Mouse (Mus musculus) liver, embryonic 11.5 days (tissue): Measurements from ENCODE around the gene Neu3. TPM values are rescaled to one million over a fixed set of nuclear protein-coding genes. Genes with fewer than 3 reads are reported as not detected.
A peak's percentile ranks its signal among the peaks of the same experiment; 100 is the strongest.

ENCODE experiments used
- ATAC-seq: fragments of 200-750 bp; cut with Nextera tagmentation; replicated peaks from 2 replicates; pipeline ENCODE4 v1.8.0; 2017; ENCODE audit warnings: moderate number of reproducible peaks, mild to moderate bottlenecking, moderate TSS enrichment, moderate library complexity; ENCODE audit not compliant: low FRiP score
- DNase-seq: peaks from one replicate; pipeline ENCODE4 v3.0.0-alpha.2; 2017; ENCODE audit warnings: low spot score
- H3K27ac ChIP-seq: fragments of 300-500 bp; sonication (generic); 2 replicates; pipeline ENCODE4 v1.5.1; 2014; ENCODE audit warnings: mild to moderate bottlenecking, low read depth, low read length, control low read depth
- H3K27me3 ChIP-seq: fragments of 300-500 bp; sonication (generic); replicated peaks from 2 replicates; pipeline ENCODE4 v1.6.1; 2014; ENCODE audit warnings: low read length, mixed read lengths; ENCODE audit not compliant: control insufficient read depth, insufficient read depth
- H3K36me3 ChIP-seq: fragments of 300-500 bp; sonication (generic); 2 replicates; pipeline ENCODE4 v1.6.1; 2014; ENCODE audit warnings: mild to moderate bottlenecking, low read length, moderate library complexity, mixed read lengths; ENCODE audit not compliant: control insufficient read depth, insufficient read depth
- H3K4me1 ChIP-seq: fragments of 300-500 bp; sonication (generic); replicated peaks from 2 replicates; pipeline ENCODE4 v1.6.1; 2014; ENCODE audit warnings: low read length, mixed read lengths; ENCODE audit not compliant: control insufficient read depth, insufficient read depth
- H3K4me2 ChIP-seq: fragments of 300-500 bp; sonication (generic); 2 replicates; pipeline ENCODE4 v1.6.1; 2014; ENCODE audit warnings: mild to moderate bottlenecking, control low read depth, moderate library complexity
- H3K4me3 ChIP-seq: fragments of 300-500 bp; sonication (generic); 2 replicates; pipeline ENCODE4 v1.5.1; 2014; ENCODE audit warnings: low read depth, low read length, control low read depth
- H3K9ac ChIP-seq: fragments of 300-500 bp; sonication (generic); 2 replicates; pipeline ENCODE4 v1.6.1; 2014; ENCODE audit warnings: low read depth, low read length, control low read depth
- H3K9me3 ChIP-seq: fragments of 300-500 bp; sonication (generic); 2 replicates; pipeline ENCODE4 v1.6.1; 2016; ENCODE audit warnings: low read length, inconsistent platforms, mixed read lengths; ENCODE audit not compliant: control insufficient read depth
- WGBS: fragments of 180-500 bp; shearing (Covaris S2); extraction: QIAGEN DNeasy Blood & Tissue Kit; methylation state at CpG from one replicate; pipeline ENCODE4 v1.1.7; 2014; 5-methylcytosine and 5-hydroxymethylcytosine counted together
- polyA plus RNA-seq: library from polyadenylated mRNA; unstranded; fragments of >200 nt; fragmentation: Nextera tagmentation; extraction: Ambion mirVana; gene quantifications from 2 replicates; pipeline ENCODE4 v1.2.1, GENCODE M21; 2014

The Neu3 gene
- polyA plus RNA-seq, result 5.4 and 5.9 TPM in 2 replicates

DNA sequence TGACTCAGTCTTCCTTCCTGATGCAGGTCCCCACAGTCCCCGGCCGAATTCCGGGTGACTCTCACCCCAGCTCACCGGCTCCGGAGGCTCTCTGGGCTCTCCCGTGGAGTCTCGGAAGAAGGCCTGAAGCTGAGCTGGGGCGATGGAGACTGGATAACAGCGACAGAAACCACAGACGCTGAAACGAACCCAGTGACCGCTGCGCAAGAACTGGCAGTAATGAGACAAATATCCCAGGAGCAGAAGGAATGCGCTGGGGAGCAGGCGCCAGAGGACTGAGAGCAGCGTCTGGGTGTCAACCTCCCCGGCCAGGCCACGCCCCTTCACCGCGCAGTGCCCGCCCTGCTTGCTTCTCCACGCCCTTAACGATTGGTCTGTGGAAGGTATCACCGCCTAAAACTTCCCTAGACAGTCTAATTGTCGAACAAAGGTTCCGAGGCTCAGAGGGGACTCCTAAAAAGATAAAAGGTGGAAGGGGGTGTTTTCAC lies at the start of gene Neu3:
Gene Neu3 (minus strand): TSS at position 335 of the 488 bp plus-strand sequence.
- Histone ChIP-seq H3K27ac (peak within 1 kb of the TSS; percentile 83), H3K4me2 (peak within 1 kb of the TSS; percentile 72), H3K4me3 (peak within 1 kb of the TSS; percentile 75), H3K4me1 (peaks cover 36% of the 10 kb centered on the region), H3K36me3 (no peaks in the 10 kb centered on the region), H3K9ac (peak within 1 kb of the TSS; percentile 81), H3K27me3 (no peaks in the 10 kb centered on the region), H3K9me3 (no peaks in the 10 kb centered on the region)
- peak; percentile 90 for DNase-seq
- ATAC-seq, result peak; percentile 92
- under 1% methylated on average over 26 of the region's 26 CpGs for WGBS

GRCm38 (mm10) chr7:99876345-99876744 lies 48.1 kb upstream of the Neu3 start:
- Histone ChIP-seq H3K27ac (no peak overlapping the region), H3K36me3 (no peaks in the 10 kb centered on the region), H3K9ac (no peak overlapping the region), H3K4me2 (no peak overlapping the region), H3K27me3 (no peaks in the 10 kb centered on the region), H3K4me3 (no peak overlapping the region), H3K4me1 (no peaks in the 10 kb centered on the region), H3K9me3 (no peaks in the 10 kb centered on the region)
- WGBS, result 4% methylated on average over 3 of the region's 3 CpGs
- peak; percentile 73 for DNase-seq
- ATAC-seq, result no peak

- Histone ChIP-seq H3K9ac (no peak overlapping the region), H3K27me3 (no peaks in the 10 kb centered on the region), H3K4me3 (no peak overlapping the region), H3K4me2 (no peak overlapping the region), H3K36me3 (no peaks in the 10 kb centered on the region), H3K27ac (no peak overlapping the region), H3K9me3 (no peaks in the 10 kb centered on the region), H3K4me1 (no peaks in the 10 kb centered on the region)
- no peak for DNase-seq
- 45% methylated on average over 5 of the region's 5 CpGs for WGBS
- no peak for ATAC-seq
Measured at GRCm38 (mm10) chr7:99875891-99876290, 47.7 kb upstream of the Neu3 start.

- no peak overlapping the region for H3K9ac ChIP-seq
- H3K4me1 ChIP-seq, result no peaks in the 10 kb centered on the region
Measured at GRCm38 (mm10) chr7:99873965-99874364, 45.7 kb upstream of the Neu3 start.

GRCm38 (mm10) chr7:99869296-99869695 lies 41.1 kb upstream of the Neu3 start:
- 58% methylated on average over 4 of the region's 4 CpGs for WGBS
- Histone ChIP-seq H3K9me3 (no peaks in the 10 kb centered on the region), H3K9ac (no peak overlapping the region), H3K27me3 (no peaks in the 10 kb centered on the region), H3K4me1 (no peaks in the 10 kb centered on the region), H3K4me2 (no peak overlapping the region), H3K4me3 (no peak overlapping the region), H3K36me3 (no peaks in the 10 kb centered on the region), H3K27ac (no peak overlapping the region)
- ATAC-seq, result no peak
- DNase-seq, result no peak

More at GRCm38 (mm10) chr7:99873965-99874364, 45.7 kb upstream of the Neu3 start:
- Histone ChIP-seq H3K27me3 (no peaks in the 10 kb centered on the region), H3K4me3 (no peak overlapping the region), H3K27ac (no peak overlapping the region), H3K36me3 (no peaks in the 10 kb centered on the region), H3K4me2 (no peak overlapping the region), H3K9me3 (no peaks in the 10 kb centered on the region)
- DNase-seq (no peak), ATAC-seq (no peak)
- 61% methylated on average over 6 of the region's 6 CpGs for WGBS

- Histone ChIP-seq H3K9ac (no peak overlapping the region), H3K4me3 (no peak overlapping the region), H3K27ac (no peak overlapping the region), H3K36me3 (no peaks in the 10 kb centered on the region), H3K27me3 (no peaks in the 10 kb centered on the region), H3K4me1 (no peaks in the 10 kb centered on the region), H3K9me3 (no peaks in the 10 kb centered on the region), H3K4me2 (no peak overlapping the region)
- ATAC-seq (no peak), DNase-seq (no peak)
- WGBS, result 44% methylated on average over 3 of the region's 3 CpGs
Measured at GRCm38 (mm10) chr7:99865219-99865618, 37.0 kb upstream of the Neu3 start.

- H3K9me3 ChIP-seq, result no peaks in the 10 kb centered on the region
- no peak overlapping the region for H3K4me3 ChIP-seq
- no peak for DNase-seq
- H3K27me3 ChIP-seq, result no peaks in the 10 kb centered on the region
- ATAC-seq, result no peak
- no peak overlapping the region for H3K9ac ChIP-seq
- no peaks in the 10 kb centered on the region for H3K36me3 ChIP-seq
- no peaks in the 10 kb centered on the region for H3K4me1 ChIP-seq
- 70% methylated on average over 11 of the region's 11 CpGs for WGBS
- no peak overlapping the region for H3K4me2 ChIP-seq
- no peak overlapping the region for H3K27ac ChIP-seq
Measured at GRCm38 (mm10) chr7:99864241-99865028, 36.2 kb upstream of the Neu3 start.

GRCm38 (mm10) chr7:99863362-99863761 lies 35.1 kb upstream of the Neu3 start, which contains the start of gene Spcs2:
TSS of gene Spcs2 (minus strand) at chr7:99863462.
- H3K9me3 ChIP-seq, result no peaks in the 10 kb centered on the region
- no peaks in the 10 kb centered on the region for H3K36me3 ChIP-seq
- H3K27ac ChIP-seq, result no peak within 1 kb of the TSS
- H3K4me2 ChIP-seq, result no peak within 1 kb of the TSS
- no peak for ATAC-seq
- DNase-seq, result no peak
- H3K9ac ChIP-seq, result no peak within 1 kb of the TSS
- 40% methylated on average over 7 of the region's 7 CpGs for WGBS
- no peaks in the 10 kb centered on the region for H3K27me3 ChIP-seq
- H3K4me1 ChIP-seq, result no peaks in the 10 kb centered on the region
- H3K4me3 ChIP-seq, result no peak within 1 kb of the TSS
